Mouse (Mus musculus) kidney, embryonic 16.5 days (tissue): Measurements from ENCODE around the gene Rel. TPM values are rescaled to one million over a fixed set of nuclear protein-coding genes. Genes with fewer than 3 reads are reported as not detected.
A peak's percentile ranks its signal among the peaks of the same experiment; 100 is the strongest.
"Not testable (repeated sequence)": the region's sequence is repeated elsewhere in the genome, so short reads cannot be mapped to it uniquely, and the experiment has no call there.

ENCODE experiments used
- ATAC-seq: fragments of 200-750 bp; cut with Nextera tagmentation; 2 replicates; pipeline ENCODE4 v1.8.0; 2017; ENCODE audit warnings: moderate TSS enrichment; ENCODE audit not compliant: low FRiP score, low TSS enrichment
- H3K27ac ChIP-seq: fragments of 300-500 bp; sonication (generic); 2 replicates; pipeline ENCODE4 v1.5.1; 2014; ENCODE audit warnings: low read length
- H3K27me3 ChIP-seq: fragments of 300-500 bp; sonication (generic); 2 replicates; pipeline ENCODE4 v1.6.1; 2014; ENCODE audit warnings: low read length, control low read depth, mixed read lengths; ENCODE audit not compliant: insufficient read depth
- H3K36me3 ChIP-seq: fragments of 300-500 bp; sonication (generic); 2 replicates; pipeline ENCODE4 v1.6.1; 2014; ENCODE audit warnings: low read length, control low read depth, mixed read lengths; ENCODE audit not compliant: insufficient read depth
- H3K4me1 ChIP-seq: fragments of 300-500 bp; sonication (generic); 2 replicates; pipeline ENCODE4 v1.6.1; 2014; ENCODE audit warnings: low read length, control low read depth, mixed read lengths; ENCODE audit not compliant: insufficient read depth
- H3K4me2 ChIP-seq: fragments of 300-500 bp; sonication (generic); replicated peaks from 2 replicates; pipeline ENCODE4 v1.6.1; 2014; ENCODE audit warnings: low read depth, low read length
- H3K4me3 ChIP-seq: fragments of 300-500 bp; sonication (generic); 2 replicates; pipeline ENCODE4 v1.5.1; 2014; ENCODE audit warnings: mild to moderate bottlenecking, low read length
- H3K9ac ChIP-seq: fragments of 300-500 bp; sonication (generic); replicated peaks from 2 replicates; pipeline ENCODE4 v1.6.1; 2014; ENCODE audit warnings: low read length
- H3K9me3 ChIP-seq: fragments of 300-500 bp; sonication (generic); 2 replicates; pipeline ENCODE4 v1.6.1; 2016; ENCODE audit warnings: low read length, control low read depth
- WGBS: fragments of 180-500 bp; shearing (Covaris S2); extraction: QIAGEN DNeasy Blood & Tissue Kit; methylation state at CpG from one replicate; pipeline ENCODE4 v1.1.7; 2014; 5-methylcytosine and 5-hydroxymethylcytosine counted together
- polyA plus RNA-seq: library from polyadenylated mRNA; unstranded; fragments of >200 nt; fragmentation: Nextera tagmentation; extraction: Ambion mirVana; gene quantifications from 2 replicates; pipeline ENCODE4 v1.2.1, GENCODE M21; 2015

Rel gene
- polyA plus RNA-seq, 1 experiment from 2014 or later: 0.60 TPM

DNA sequence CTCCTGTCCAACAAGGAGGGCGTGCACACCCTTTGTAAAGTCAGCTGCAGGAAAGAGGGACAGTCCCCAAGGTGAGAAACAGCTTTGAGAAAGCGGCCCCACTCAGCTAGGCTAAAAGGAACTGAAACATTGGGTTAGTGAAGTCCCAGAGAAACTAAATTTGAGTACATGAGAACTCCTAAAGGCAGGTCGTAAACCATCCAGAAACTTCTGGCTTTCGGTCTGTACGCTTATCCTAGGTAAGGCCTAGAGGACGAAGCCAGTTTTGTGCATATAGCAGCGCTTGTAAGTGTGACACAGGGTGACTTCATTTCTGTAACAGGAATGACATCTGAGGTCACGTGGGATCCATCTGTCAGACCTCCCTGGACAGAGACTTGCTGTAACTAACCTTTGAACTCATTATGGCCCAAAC is 8.0 kb upstream of the Rel start:
- Histone ChIP-seq H3K36me3 (no peaks in the 10 kb centered on the region), H3K4me2 (no peak overlapping the region), H3K9ac (no peak overlapping the region), H3K9me3 (no peaks in the 10 kb centered on the region), H3K4me1 (no peaks in the 10 kb centered on the region), H3K4me3 (no peak overlapping the region), H3K27ac (no peak overlapping the region), H3K27me3 (no peaks in the 10 kb centered on the region)
- ATAC-seq: no peak
- 83% methylated on average over 8 of the region's 8 CpGs for WGBS

DNA sequence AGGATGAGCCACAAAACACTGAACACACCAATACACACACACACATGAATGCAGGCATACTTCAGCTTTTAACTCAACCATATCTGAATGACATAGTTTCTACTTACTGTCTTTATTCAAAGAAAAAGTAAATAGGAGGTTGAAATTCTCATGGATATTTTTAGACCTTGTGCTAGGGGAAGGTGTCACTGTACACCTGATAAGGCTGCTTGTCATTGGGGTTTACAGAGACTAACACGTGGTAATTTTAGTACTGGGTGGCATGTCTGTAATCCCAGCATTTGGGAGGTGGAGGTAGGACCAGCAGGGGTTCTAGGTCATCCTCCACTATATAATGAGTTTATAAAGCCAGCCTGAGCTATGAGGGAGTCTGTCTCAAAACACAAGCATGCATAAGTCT is 1.7 kb upstream of the Rel start:
- H3K4me3 ChIP-seq: no peak overlapping the region
- H3K9me3 ChIP-seq: no peaks in the 10 kb centered on the region
- 38% methylated on average over 1 of the region's 1 CpGs for WGBS
- no peaks in the 10 kb centered on the region for H3K36me3 ChIP-seq
- no peak for ATAC-seq
- H3K4me2 ChIP-seq: no peak overlapping the region
- H3K4me1 ChIP-seq: peaks cover 5% of the 10 kb centered on the region
- H3K27ac ChIP-seq: no peak overlapping the region
- H3K9ac ChIP-seq: no peak overlapping the region
- H3K27me3 ChIP-seq: 0 out of 2 replicates have a peak, but pooled peaks cover 6% of the 10 kb centered on the region

- Histone ChIP-seq H3K4me2 (peak overlapping the region; percentile 78), H3K4me1 (peaks cover 5% of the 10 kb centered on the region), H3K36me3 (no peaks in the 10 kb centered on the region), H3K27me3 (0 out of 2 replicates have a peak, but pooled peaks cover 6% of the 10 kb centered on the region), H3K4me3 (peak overlapping the region; percentile 72), H3K27ac (peak overlapping the region; percentile 96), H3K9me3 (no peaks in the 10 kb centered on the region), H3K9ac (peak overlapping the region; percentile 79)
- 0 out of 2 replicates have a peak, but pooled peaks have one; percentile 1 for ATAC-seq
- WGBS: 7% methylated on average over 21 of the region's 21 CpGs
Observed at GRCm38 (mm10) chr11:23771507-23772097, 832 bp upstream of the Rel start.

DNA sequence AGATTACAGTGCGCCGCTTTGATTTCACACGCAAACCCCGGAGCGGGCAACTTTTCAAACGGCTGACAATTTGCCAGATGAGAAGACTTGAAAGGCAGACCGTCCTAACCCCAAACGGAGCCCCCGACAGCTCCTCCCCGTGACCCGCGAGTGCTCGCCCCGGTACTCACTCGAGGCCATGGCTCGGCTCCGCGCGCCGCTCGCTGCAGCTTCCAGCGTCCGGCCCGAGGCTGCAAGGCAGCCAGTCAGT is 335 bp downstream of the Rel start:
- Histone ChIP-seq H3K9ac (peak overlapping the region; percentile 79), H3K9me3 (no peaks in the 10 kb centered on the region), H3K36me3 (no peaks in the 10 kb centered on the region), H3K27ac (peak overlapping the region; percentile 96), H3K4me3 (peak overlapping the region; percentile 72), H3K27me3 (0 out of 2 replicates have a peak, but pooled peaks cover 6% of the 10 kb centered on the region), H3K4me1 (peaks cover 5% of the 10 kb centered on the region), H3K4me2 (peak overlapping the region; percentile 78)
- no peak for ATAC-seq
- WGBS: under 1% methylated on average over 24 of the region's 24 CpGs

- no peak; the same call in 1 of the 2 replicates for ATAC-seq
- Histone ChIP-seq H3K9me3 (no peaks in the 10 kb centered on the region), H3K9ac (peak overlapping the region; percentile 79), H3K27ac (peak overlapping the region; percentile 96), H3K4me2 (peak overlapping the region; percentile 78), H3K4me1 (peaks cover 5% of the 10 kb centered on the region), H3K4me3 (peak overlapping the region; percentile 72), H3K36me3 (no peaks in the 10 kb centered on the region), H3K27me3 (0 out of 2 replicates have a peak, but pooled peaks cover 6% of the 10 kb centered on the region)
- WGBS: under 1% methylated on average over 25 of the region's 25 CpGs
Observed at GRCm38 (mm10) chr11:23769686-23770509, 872 bp downstream of the Rel start.

DNA sequence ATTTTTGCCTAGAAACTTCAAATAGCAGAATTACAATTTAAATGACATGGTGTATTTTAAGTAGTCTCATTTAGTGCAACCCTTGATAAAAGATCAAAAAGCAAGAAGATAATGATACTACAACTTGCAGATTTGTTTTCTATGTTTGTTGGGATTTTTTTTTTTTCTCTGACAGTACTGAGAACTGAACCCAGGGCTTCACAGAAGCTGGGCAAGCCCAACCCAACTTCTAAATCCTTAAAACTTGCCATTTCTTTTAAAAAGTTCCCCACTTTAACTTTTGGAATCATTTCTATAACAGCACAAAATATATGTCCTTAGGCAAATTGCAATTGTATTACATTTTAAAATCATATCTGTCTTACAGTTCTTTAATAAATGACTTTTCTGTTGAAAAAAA is 1.7 kb downstream of the Rel start:
- H3K4me3 ChIP-seq: no peak overlapping the region

GRCm38 (mm10) chr11:23767928-23768327 is 2.8 kb downstream of the Rel start:
- Histone ChIP-seq H3K9ac (no peak overlapping the region), H3K4me2 (no peak overlapping the region), H3K9me3 (no peaks in the 10 kb centered on the region), H3K36me3 (no peaks in the 10 kb centered on the region), H3K4me3 (no peak overlapping the region), H3K4me1 (peaks cover 5% of the 10 kb centered on the region), H3K27me3 (0 out of 2 replicates have a peak, but pooled peaks cover 6% of the 10 kb centered on the region), H3K27ac (no peak overlapping the region)
- WGBS: 78% methylated on average over 1 of the region's 1 CpGs
- no peak for ATAC-seq

More for the DNA sequence above, 1.7 kb downstream of the Rel start:
- Histone ChIP-seq H3K36me3 (no peaks in the 10 kb centered on the region), H3K4me2 (no peak overlapping the region), H3K9ac (no peak overlapping the region), H3K27ac (no peak overlapping the region), H3K4me1 (peaks cover 5% of the 10 kb centered on the region), H3K9me3 (no peaks in the 10 kb centered on the region), H3K27me3 (0 out of 2 replicates have a peak, but pooled peaks cover 6% of the 10 kb centered on the region)
- no peak for ATAC-seq

- H3K27ac ChIP-seq, H3K4me2 ChIP-seq, H3K4me1 ChIP-seq, H3K4me3 ChIP-seq, H3K9ac ChIP-seq, H3K9me3 ChIP-seq, ATAC-seq, H3K36me3 ChIP-seq, H3K27me3 ChIP-seq: not testable (repeated sequence)
- 92% methylated on average over 4 of the region's 5 CpGs for WGBS
Observed at GRCm38 (mm10) chr11:23767369-23767768, 3.4 kb downstream of the Rel start.

- WGBS: 90% methylated on average over 2 of the region's 2 CpGs
- no peak for ATAC-seq
- H3K36me3 ChIP-seq: no peaks in the 10 kb centered on the region
- no peaks in the 10 kb centered on the region for H3K27me3 ChIP-seq
- H3K9me3 ChIP-seq: no peaks in the 10 kb centered on the region
- H3K4me1 ChIP-seq: no peaks in the 10 kb centered on the region
- no peak overlapping the region for H3K4me3 ChIP-seq
- no peak overlapping the region for H3K27ac ChIP-seq
- no peak overlapping the region for H3K4me2 ChIP-seq
- H3K9ac ChIP-seq: no peak overlapping the region
Observed at GRCm38 (mm10) chr11:23762635-23763034, 8.1 kb downstream of the Rel start.

DNA sequence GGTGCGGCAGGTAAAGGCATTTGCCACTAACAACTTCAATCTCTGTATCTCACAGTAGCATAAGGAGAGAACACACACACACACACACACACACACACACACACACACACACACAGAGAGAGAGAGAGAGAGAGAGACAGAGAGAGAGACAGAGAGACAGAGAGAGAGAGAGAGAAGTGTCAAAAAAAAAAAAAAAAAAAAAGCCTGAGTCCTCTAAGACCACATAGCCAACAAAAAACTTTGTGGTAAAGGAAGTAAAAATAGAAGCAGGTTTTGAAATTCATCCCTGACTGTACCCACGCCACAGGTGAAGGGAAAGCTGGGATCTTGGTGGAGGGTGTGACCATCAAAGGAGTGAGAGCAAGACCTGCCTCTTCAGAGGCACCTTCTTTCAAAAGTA is 12.6 kb downstream of the Rel start:
- Histone ChIP-seq H3K27ac (no peak overlapping the region), H3K27me3 (no peaks in the 10 kb centered on the region), H3K9me3 (no peaks in the 10 kb centered on the region), H3K9ac (no peak overlapping the region), H3K36me3 (no peaks in the 10 kb centered on the region), H3K4me3 (no peak overlapping the region), H3K4me1 (no peaks in the 10 kb centered on the region), H3K4me2 (no peak overlapping the region)
- ATAC-seq: no peak
- 88% methylated on average over 2 of the region's 2 CpGs for WGBS
